Mouse (Mus musculus): ENCODE data around the gene Ddhd1. TPM values are rescaled to one million over a fixed set of nuclear protein-coding genes. Genes with fewer than 3 reads are reported as not detected.
A peak's percentile ranks its signal among the peaks of the same experiment; 100 is the strongest.

The Ddhd1 gene
- total and polyA plus RNA-seq, 3 experiments = 7.8 to 18.4 (median 12.7) TPM

DNA sequence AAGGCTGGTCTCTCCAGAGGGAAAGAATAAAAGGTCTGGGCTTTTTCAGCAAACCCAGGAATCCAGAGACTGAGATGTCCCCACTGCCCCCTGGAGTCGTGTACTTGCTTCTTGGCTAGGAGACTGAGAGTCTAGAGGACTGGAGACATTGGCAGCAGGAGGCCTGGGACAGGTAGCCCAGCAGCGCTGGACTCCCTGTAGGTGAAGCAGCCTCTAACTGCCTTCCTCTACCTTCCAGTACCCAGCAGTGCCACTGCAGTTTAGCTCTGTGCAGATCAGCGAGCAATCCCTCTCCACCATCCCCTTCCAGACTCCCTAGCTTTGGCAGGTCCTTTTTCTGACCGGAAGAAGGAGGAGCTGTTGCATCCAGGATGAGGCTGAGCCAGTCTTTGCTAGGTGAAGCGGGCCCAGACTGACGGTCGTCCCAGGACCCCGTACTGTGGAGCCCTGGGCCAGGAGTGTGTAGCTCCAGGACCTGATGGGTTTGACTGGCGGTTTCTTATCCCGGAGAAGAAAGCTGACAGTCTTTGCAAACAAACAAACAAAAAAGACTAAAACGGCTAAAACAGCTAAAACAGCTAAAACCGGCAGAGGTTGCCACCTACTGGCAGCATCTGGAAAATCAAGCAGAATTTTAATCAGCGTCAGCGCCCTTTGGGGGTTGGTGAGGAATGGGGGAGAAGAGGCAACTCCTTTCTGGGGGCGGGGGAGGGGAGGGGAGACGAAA, 32.7 kb upstream of the Ddhd1 start:
- dilution Hi-C loops (cut with MboI; ENCODE audit: extremely low pct_ligation_motif_present, extremely low pct_unique_long_range_greater_than_20kb, low sequenced_read_pairs) (no loop called here), in situ Hi-C loops (cut with MboI; ENCODE audit: low pct_ligation_motif_present, low pct_unique_long_range_greater_than_20kb, low sequenced_read_pairs) (loop anchor here (10.0 kb wide), 1 partner anchor 126 kb away; no protein-coding TSS in a partner anchor)
- TF ChIP-seq BHLHE40 (IDR thresholded peaks at IDR 0.05; ENCODE audit: low read depth, low read length) (0 out of 2 replicates have a peak, but pooled peaks have one; percentile 15), CTCF (conservative IDR thresholded peaks at IDR 0.05 in 1 of 2, IDR thresholded peaks at IDR 0.05 in 1 of 2; ENCODE audit: low read depth in 2 of 2, low read length in 2 of 2) (peak in 1 of 2 experiments; percentile 81; a peak in 3 of 4 replicates), RAD21 (IDR thresholded peaks at IDR 0.05; ENCODE audit: low read depth, low read length) (peak; percentile 77), JUND (conservative IDR thresholded peaks at IDR 0.05; ENCODE audit: low read depth, low read length) (no peak), MEF2A (IDR thresholded peaks at IDR 0.05; ENCODE audit: borderline replicate concordance, low read depth, low read length) (0 out of 2 replicates have a peak, but pooled peaks have one; percentile 32), IRF4 (IDR thresholded peaks at IDR 0.05; ENCODE audit: low read depth, low read length) (0 out of 2 replicates have a peak, but pooled peaks have one; percentile 9), USF2 (conservative IDR thresholded peaks at IDR 0.05; ENCODE audit: low read depth, low read length) (no peak), MAFK (IDR thresholded peaks at IDR 0.05; ENCODE audit: insufficient replicate concordance, low read length) (peak; percentile 51; the same call in 1 of the 2 replicates), RCOR1 (conservative IDR thresholded peaks at IDR 0.05; ENCODE audit: low read depth, low read length) (no peak), SMC3 (IDR thresholded peaks at IDR 0.05; ENCODE audit: low read depth, low read length) (peak; percentile 61)
- Histone ChIP-seq H3K4me3 (replicated peaks in 1 of 3; ENCODE audit: low read depth in 2 of 3, low read length in 2 of 3, poor library complexity in 1 of 3) (peak overlapping the region; percentile 45 to 58 (median 50)), H3K27ac (ENCODE audit: insufficient read depth, low read depth) (no peak overlapping the region), H3K36me3 (replicated peaks in 1 of 2; ENCODE audit: control insufficient read depth in 1 of 2, insufficient read depth in 1 of 2, low read length in 1 of 2) (no peaks in the 10 kb centered on the region), H3K79me2 (replicated peaks; ENCODE audit: control insufficient read depth, extremely low read depth, insufficient read depth, poor library complexity, severe bottlenecking) (no peaks in the 10 kb centered on the region), H3K4me1 (ENCODE audit: control insufficient read depth in 1 of 2, insufficient read depth in 2 of 2) (peaks cover 3 to 25% of the 10 kb centered on the region in 2 experiments; a peak in 3 of 4 replicates), H3K9me3 (replicated peaks; ENCODE audit: low read length) (no peaks in the 10 kb centered on the region), H3K4me2 (ENCODE audit: insufficient read depth, low read depth, poor library complexity, severe bottlenecking) (peak overlapping the region; percentile 89), H3K9ac (ENCODE audit: insufficient read depth, low read depth) (no peak overlapping the region; the same call in 1 of the 2 replicates), H3K27me3 (replicated peaks) (no peaks in the 10 kb centered on the region)
- DNase-seq (ENCODE audit: extremely low read depth) = peak; percentile 52

DNA sequence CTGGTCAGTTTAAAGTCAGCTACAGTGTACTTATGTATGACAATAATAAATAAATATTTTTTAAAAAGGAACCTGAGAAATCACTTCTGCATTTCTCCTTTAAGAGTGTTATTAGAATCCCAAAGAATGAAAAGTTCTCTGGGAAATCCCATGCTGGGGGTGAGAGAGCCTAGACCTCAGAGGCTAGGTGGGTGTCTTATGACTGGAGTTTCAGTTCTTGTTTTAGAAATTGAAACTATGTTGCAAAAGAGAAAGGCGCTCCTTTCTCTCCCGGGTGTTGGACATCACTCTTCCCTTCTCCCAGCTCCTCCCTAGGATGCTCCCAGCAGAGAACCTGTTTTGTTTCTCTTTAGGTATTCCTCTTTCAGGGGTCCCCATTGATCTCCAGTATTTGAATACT, 27.4 kb upstream of the Ddhd1 start:
- no peak overlapping the region for H3K4me3 ChIP-seq (replicated peaks in 1 of 3; ENCODE audit: low read depth in 2 of 3, low read length in 2 of 3, poor library complexity in 1 of 3)
- DNase-seq (ENCODE audit: extremely low read depth) = peak; percentile 60
- no peaks in the 10 kb centered on the region for H3K36me3 ChIP-seq (replicated peaks in 1 of 2; ENCODE audit: control insufficient read depth in 1 of 2, insufficient read depth in 1 of 2, low read length in 1 of 2)
- H3K79me2 ChIP-seq (replicated peaks; ENCODE audit: control insufficient read depth, extremely low read depth, insufficient read depth, poor library complexity, severe bottlenecking) = no peaks in the 10 kb centered on the region
- peak overlapping the region; percentile 47 for H3K4me2 ChIP-seq (ENCODE audit: insufficient read depth, low read depth, poor library complexity, severe bottlenecking)
- no peak overlapping the region for H3K9ac ChIP-seq (ENCODE audit: insufficient read depth, low read depth)
- H3K27ac ChIP-seq (ENCODE audit: insufficient read depth, low read depth) = no peak overlapping the region
- in situ Hi-C loops (cut with MboI; ENCODE audit: low pct_ligation_motif_present, low pct_unique_long_range_greater_than_20kb, low sequenced_read_pairs) = no loop called here
- H3K4me1 ChIP-seq (ENCODE audit: control insufficient read depth in 1 of 2, insufficient read depth in 2 of 2) = peaks cover 2 to 20% of the 10 kb centered on the region in 2 experiments; a peak in 3 of 4 replicates
- no peaks in the 10 kb centered on the region for H3K27me3 ChIP-seq (replicated peaks)
- H3K9me3 ChIP-seq (replicated peaks; ENCODE audit: low read length) = no peaks in the 10 kb centered on the region
- dilution Hi-C loops (cut with MboI; ENCODE audit: extremely low pct_ligation_motif_present, extremely low pct_unique_long_range_greater_than_20kb, low sequenced_read_pairs) = no loop called here
- peak; percentile 94 for TF ChIP-seq EP300 (IDR thresholded peaks at IDR 0.05; ENCODE audit: low read length)
- TF ChIP-seq NRF1 (IDR thresholded peaks at IDR 0.05; ENCODE audit: low read depth, low read length) = no peak
- TF ChIP-seq CHD2 (IDR thresholded peaks at IDR 0.05; ENCODE audit: low read length) = peak; percentile 60; the same call in 1 of the 2 replicates
- TF ChIP-seq JUND (conservative IDR thresholded peaks at IDR 0.05; ENCODE audit: low read depth, low read length) = no peak; the same call in 1 of the 2 replicates
- TF ChIP-seq GABPA (IDR thresholded peaks at IDR 0.05; ENCODE audit: insufficient replicate concordance, low read depth, low read length) = no peak
- TF ChIP-seq KAT2A (IDR thresholded peaks at IDR 0.05; ENCODE audit: insufficient replicate concordance, low read length) = no peak
- TF ChIP-seq ZC3H11A (IDR thresholded peaks at IDR 0.05; ENCODE audit: low read depth, low read length) = no peak
- TF ChIP-seq ZNF384 (IDR thresholded peaks at IDR 0.05; ENCODE audit: low read depth, low read length) = no peak
- TF ChIP-seq ZMIZ1 (IDR thresholded peaks at IDR 0.05; ENCODE audit: low read depth, low read length) = no peak
- TF ChIP-seq TCF12 (IDR thresholded peaks at IDR 0.05; ENCODE audit: low read depth, low read length) = no peak
- peak; percentile 77; the same call in 1 of the 2 replicates for TF ChIP-seq MEF2A (IDR thresholded peaks at IDR 0.05; ENCODE audit: borderline replicate concordance, low read depth, low read length)
- TF ChIP-seq BHLHE40 (IDR thresholded peaks at IDR 0.05; ENCODE audit: low read depth, low read length) = peak; percentile 29; the same call in 1 of the 2 replicates
- TF ChIP-seq SIN3A (IDR thresholded peaks at IDR 0.05; ENCODE audit: low read length) = no peak
- 0 out of 2 replicates have a peak, but pooled peaks have one; percentile 25 for TF ChIP-seq RCOR1 (conservative IDR thresholded peaks at IDR 0.05; ENCODE audit: low read depth, low read length)
- no peak for TF ChIP-seq HCFC1 (IDR thresholded peaks at IDR 0.05; ENCODE audit: low read depth, low read length)
- no peak for TF ChIP-seq CHD1 (IDR thresholded peaks at IDR 0.05; ENCODE audit: low read depth, low read length)
- TF ChIP-seq RAD21 (IDR thresholded peaks at IDR 0.05; ENCODE audit: low read depth, low read length) = no peak
- peak; percentile 62 for TF ChIP-seq ETS1 (conservative IDR thresholded peaks at IDR 0.05; ENCODE audit: low read depth, low read length)
- no peak for TF ChIP-seq MYC (IDR thresholded peaks at IDR 0.05; ENCODE audit: low read depth, low read length)
- no peak for TF ChIP-seq MAFK (IDR thresholded peaks at IDR 0.05; ENCODE audit: insufficient replicate concordance, low read length)
- TF ChIP-seq USF1 (IDR thresholded peaks at IDR 0.05; ENCODE audit: low read depth, low read length) = no peak
- no peak for TF ChIP-seq SMC3 (IDR thresholded peaks at IDR 0.05; ENCODE audit: low read depth, low read length)
- TF ChIP-seq MAZ (IDR thresholded peaks at IDR 0.05; ENCODE audit: low read depth, low read length) = 0 out of 2 replicates have a peak, but pooled peaks have one; percentile 36
- TF ChIP-seq IRF4 (IDR thresholded peaks at IDR 0.05; ENCODE audit: low read depth, low read length) = peak; percentile 95
- TF ChIP-seq POLR2A (IDR thresholded peaks at IDR 0.05; ENCODE audit: low read depth, low read length) = no peak
- TF ChIP-seq E2F4 (IDR thresholded peaks at IDR 0.05; ENCODE audit: insufficient replicate concordance, low read depth, low read length) = no peak

Data from CH12.LX (cell line).